9 mouse cellular contexts compared by ENCODE assay signal in the genomic region with DNA sequence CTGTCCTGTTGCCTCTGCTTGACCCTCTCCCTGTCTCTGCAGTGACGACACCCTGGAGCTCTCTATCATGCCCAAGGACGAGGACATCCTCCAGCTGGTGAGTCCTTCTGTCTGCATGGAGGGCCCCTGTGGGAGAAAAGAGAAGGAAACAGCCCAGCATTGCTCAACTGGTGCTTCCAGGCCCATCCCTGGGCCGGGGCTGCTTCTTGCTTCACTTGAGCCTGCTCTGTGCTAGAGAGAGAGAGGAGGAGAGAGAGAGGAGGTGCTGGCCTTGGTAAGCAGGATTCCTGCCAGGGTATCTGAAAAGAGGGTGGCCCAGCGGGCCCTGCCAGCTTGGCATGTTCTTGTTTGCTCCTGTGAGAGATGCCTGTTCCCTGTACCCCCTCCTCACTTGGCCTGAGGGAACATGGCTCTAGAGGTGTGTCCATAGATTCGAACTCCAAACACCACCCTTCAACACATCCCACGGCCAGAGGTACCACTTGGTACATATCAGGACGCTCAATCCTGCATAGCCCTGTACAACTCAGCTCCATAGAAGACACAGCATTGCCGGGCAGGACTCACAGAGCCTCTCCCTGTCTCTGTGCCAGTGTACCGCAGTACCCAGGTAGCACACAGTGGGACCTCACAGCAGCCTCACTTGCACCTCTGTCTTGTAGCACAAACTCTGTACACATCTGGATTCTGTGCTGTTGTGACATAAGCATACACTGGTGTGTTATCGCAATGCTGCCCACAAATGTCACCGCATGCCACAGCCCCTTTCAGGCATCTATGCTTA. TPM values are rescaled to one million over a fixed set of nuclear protein-coding genes. Genes with fewer than 3 reads are reported as not detected.
DNase-seq lines count a peak whose midpoint lies in the region; ATAC-seq and TF ChIP-seq lines count a peak whose summit lies in the region.
"Had no signal": no experiment of that assay in that cellular context is flagged by ENCODE, and none has a peak within 500 bp of the region (broad histone marks: within the 10 kb centered on the region; RNA-seq: fewer than 3 reads in every experiment).

No protein-coding gene starts in this region.

- TF ChIP-seq CTCF in midbrain, postnatal 0 days (IDR thresholded peaks at IDR 0.05), result no peak

- H3K4me2 ChIP-seq in midbrain, embryonic 15.5 days, result 0 out of 2 replicates have a peak overlapping the region, but pooled peaks have one; percentile 87
- H3K4me2 ChIP-seq in midbrain, postnatal 0 days (ENCODE audit: low read depth, low read length, poor library complexity, severe bottlenecking), result no peak overlapping the region
- no peak overlapping the region for H3K4me2 ChIP-seq in limb, embryonic 15.5 days
- no peak overlapping the region for H3K4me2 ChIP-seq in stomach, embryonic 15.5 days
- no peak overlapping the region for H3K4me2 ChIP-seq in forebrain, embryonic 16.5 days (ENCODE audit: low read length)

- peaks cover 5% of the 10 kb centered on the region; the same call in 1 of the 2 replicates for H3K36me3 ChIP-seq in midbrain, embryonic 15.5 days (replicated peaks)
- peaks cover 51% of the 10 kb centered on the region for H3K36me3 ChIP-seq in midbrain, postnatal 0 days (ENCODE audit: insufficient read depth, low read length)
- peaks cover 80% of the 10 kb centered on the region for H3K36me3 ChIP-seq in limb, embryonic 15.5 days
- H3K36me3 ChIP-seq in stomach, embryonic 15.5 days, result peaks cover 51% of the 10 kb centered on the region
- no peaks in the 10 kb centered on the region for H3K36me3 ChIP-seq in forebrain, embryonic 16.5 days (ENCODE audit: control insufficient read depth, insufficient read depth)

- no peak overlapping the region for H3K9ac ChIP-seq in midbrain, embryonic 15.5 days
- no peak overlapping the region for H3K9ac ChIP-seq in midbrain, postnatal 0 days (replicated peaks; ENCODE audit: low read length, poor library complexity, severe bottlenecking)
- H3K9ac ChIP-seq in limb, embryonic 15.5 days, result no peak overlapping the region
- H3K9ac ChIP-seq in stomach, embryonic 15.5 days, result no peak overlapping the region
- no peak overlapping the region for H3K9ac ChIP-seq in forebrain, embryonic 16.5 days (replicated peaks; ENCODE audit: low read depth, low read length)

- no peaks in the 10 kb centered on the region for H3K9me3 ChIP-seq in midbrain, embryonic 15.5 days
- H3K9me3 ChIP-seq in midbrain, postnatal 0 days (ENCODE audit: low read length), result no peaks in the 10 kb centered on the region
- H3K9me3 ChIP-seq in limb, embryonic 15.5 days, result no peaks in the 10 kb centered on the region
- no peaks in the 10 kb centered on the region for H3K9me3 ChIP-seq in stomach, embryonic 15.5 days
- H3K9me3 ChIP-seq in forebrain, embryonic 16.5 days (ENCODE audit: control insufficient read depth, low read length), result no peaks in the 10 kb centered on the region

- H3K4me1 ChIP-seq in midbrain, embryonic 15.5 days, result peaks cover 43% of the 10 kb centered on the region
- peaks cover 10% of the 10 kb centered on the region for H3K4me1 ChIP-seq in midbrain, postnatal 0 days (ENCODE audit: insufficient read depth, low read length)
- peaks cover 49% of the 10 kb centered on the region for H3K4me1 ChIP-seq in limb, embryonic 15.5 days
- peaks cover 33% of the 10 kb centered on the region for H3K4me1 ChIP-seq in stomach, embryonic 15.5 days
- H3K4me1 ChIP-seq in forebrain, embryonic 16.5 days (replicated peaks; ENCODE audit: control insufficient read depth, insufficient read depth, low read length), result peaks cover 42% of the 10 kb centered on the region

- 88% methylated on average over 11 of the region's 11 CpGs for WGBS in midbrain, embryonic 15.5 days
- 89% methylated on average over 11 of the region's 11 CpGs for WGBS in midbrain, postnatal 0 days
- WGBS in limb, embryonic 15.5 days, result 86% methylated on average over 11 of the region's 11 CpGs
- WGBS in stomach, embryonic 15.5 days, result 81% methylated on average over 11 of the region's 11 CpGs
- 89% methylated on average over 11 of the region's 11 CpGs for WGBS in forebrain, embryonic 16.5 days

- no peak overlapping the region for H3K4me3 ChIP-seq in midbrain, embryonic 15.5 days
- no peak overlapping the region for H3K4me3 ChIP-seq in midbrain, postnatal 0 days (ENCODE audit: low read depth, low read length)
- H3K4me3 ChIP-seq in limb, embryonic 15.5 days, result no peak overlapping the region
- H3K4me3 ChIP-seq in stomach, embryonic 15.5 days (replicated peaks), result no peak overlapping the region
- no peak overlapping the region for H3K4me3 ChIP-seq in forebrain, embryonic 16.5 days (replicated peaks; ENCODE audit: low read length)

- H3K27me3 ChIP-seq in midbrain, embryonic 15.5 days (replicated peaks), result no peaks in the 10 kb centered on the region
- H3K27me3 ChIP-seq in midbrain, postnatal 0 days (ENCODE audit: insufficient read depth, low read length), result no peaks in the 10 kb centered on the region
- H3K27me3 ChIP-seq in limb, embryonic 15.5 days, result no peaks in the 10 kb centered on the region
- no peaks in the 10 kb centered on the region for H3K27me3 ChIP-seq in stomach, embryonic 15.5 days (replicated peaks)
- no peaks in the 10 kb centered on the region for H3K27me3 ChIP-seq in forebrain, embryonic 16.5 days (replicated peaks; ENCODE audit: control insufficient read depth, insufficient read depth, low read length)

- H3K27ac ChIP-seq in midbrain, embryonic 15.5 days, result no peak overlapping the region
- no peak overlapping the region for H3K27ac ChIP-seq in midbrain, postnatal 0 days (ENCODE audit: low read depth, low read length)
- peak overlapping the region; percentile 89 for H3K27ac ChIP-seq in limb, embryonic 15.5 days
- peak overlapping the region; percentile 76; the same call in 1 of the 2 replicates for H3K27ac ChIP-seq in stomach, embryonic 15.5 days
- no peak overlapping the region for H3K27ac ChIP-seq in forebrain, embryonic 16.5 days (ENCODE audit: low read length)

- ATAC-seq in midbrain, embryonic 15.5 days (replicated peaks), result no peak
- no peak for ATAC-seq in midbrain, postnatal 0 days (ENCODE audit: low FRiP score)
- ATAC-seq in limb, embryonic 15.5 days (ENCODE audit: insufficient number of reproducible peaks, low FRiP score, low TSS enrichment, low read depth), result no peak
- no peak for ATAC-seq in stomach, embryonic 15.5 days (ENCODE audit: insufficient read depth, low FRiP score, low read depth)
- no peak for ATAC-seq in megakaryocyte-erythroid progenitor cell, adult 5-6 weeks (replicated peaks; ENCODE audit: low FRiP score, low TSS enrichment, poor library complexity, severe bottlenecking)
- no peak for ATAC-seq in forebrain, embryonic 16.5 days

- peak; percentile 51 for DNase-seq in cerebellum, adult 11-12 months
- DNase-seq in cerebellum, adult 18-20 months, result no peak
- no peak for DNase-seq in midbrain, postnatal 0 days (ENCODE audit: low spot score)
- DNase-seq: forebrain, postnatal 0 days had no signal

RNA-seq across cellular contexts. Expression of gene Arhgap23, which starts 33.5 kb away (rescaled TPM):
- polyA plus RNA-seq in midbrain, embryonic 15.5 days (2015; fragmentation: Nextera tagmentation; extraction: Ambion mirVana), result 10.9 and 11.0 TPM in 2 replicates
- total RNA-seq in midbrain, postnatal 0 days (2014; rRNA removed), result 80.2 and 80.9 TPM in 2 replicates
- polyA plus RNA-seq in midbrain, postnatal 0 days (2015; fragmentation: Nextera tagmentation; extraction: Ambion mirVana), result 9.2 and 9.6 TPM in 2 replicates
- polyA plus RNA-seq in limb, embryonic 15.5 days (2015; fragmentation: Nextera tagmentation; extraction: Ambion mirVana), result 7.8 and 8.4 TPM in 2 replicates
- polyA plus RNA-seq in stomach, embryonic 15.5 days (2015; fragmentation: Nextera tagmentation; extraction: Ambion mirVana), result 6.1 and 6.2 TPM in 2 replicates
- 18.4 and 22.3 TPM in 2 replicates for total RNA-seq in megakaryocyte-erythroid progenitor cell, adult 5-6 weeks (2014; fragmentation: Nextera tagmentation)
- 3.9 and 14.5 TPM in 2 replicates for total RNA-seq in megakaryocyte-erythroid progenitor cell, adult 5-6 weeks (2017)
- 6.9 and 7.5 TPM in 2 replicates for polyA plus RNA-seq in forebrain, embryonic 16.5 days (2015; fragmentation: Nextera tagmentation; extraction: Ambion mirVana)

RNA-seq across cellular contexts. Expression of gene 4933428G20Rik, which starts 51.3 kb away (rescaled TPM):
- 1.3 and 1.6 TPM in 2 replicates for polyA plus RNA-seq in midbrain, embryonic 15.5 days (2015; fragmentation: Nextera tagmentation; extraction: Ambion mirVana)
- total RNA-seq in midbrain, postnatal 0 days (2014; rRNA removed), result 0.28 TPM in 1 of 2 replicates, not detected in the other
- polyA plus RNA-seq in midbrain, postnatal 0 days (2015; fragmentation: Nextera tagmentation; extraction: Ambion mirVana), result 0.34 and 0.91 TPM in 2 replicates
- polyA plus RNA-seq in limb, embryonic 15.5 days (2015; fragmentation: Nextera tagmentation; extraction: Ambion mirVana), result 0.93 and 1.1 TPM in 2 replicates
- polyA plus RNA-seq in stomach, embryonic 15.5 days (2015; fragmentation: Nextera tagmentation; extraction: Ambion mirVana), result 0.71 and 0.89 TPM in 2 replicates
- not detected in 2 replicates for total RNA-seq in megakaryocyte-erythroid progenitor cell, adult 5-6 weeks (2014; fragmentation: Nextera tagmentation)
- not detected in 2 replicates for total RNA-seq in megakaryocyte-erythroid progenitor cell, adult 5-6 weeks (2017)
- polyA plus RNA-seq in forebrain, embryonic 16.5 days (2015; fragmentation: Nextera tagmentation; extraction: Ambion mirVana), result 0.29 and 1.2 TPM in 2 replicates

Comparison
In these comparisons a context has a peak if more than half of its experiments do, and no peak if none do; other contexts are left out.
1. H3K27ac ChIP-seq: peak in limb, embryonic 15.5 days (single experiment) and stomach, embryonic 15.5 days (single experiment); none in midbrain, embryonic 15.5 days (single experiment), midbrain, postnatal 0 days (single experiment) and forebrain, embryonic 16.5 days (single experiment).